Mouse (Mus musculus) bone marrow, adult 2 months (tissue): ENCODE measurements around the gene Ccdc36. TPM values are rescaled to one million over a fixed set of nuclear protein-coding genes. Genes with fewer than 3 reads are reported as not detected.

Experiments used
- H3K27ac ChIP-seq: fragments of 200-500 bp; 2 replicates; pipeline ENCODE4 v1.5.1; 2012; ENCODE audit warnings: low read depth, mild to moderate bottlenecking, control low read depth, inconsistent platforms, low read length; ENCODE audit not compliant: control insufficient read depth, poor library complexity, insufficient read depth
- H3K4me1 ChIP-seq: fragments of 200-500 bp; 2 replicates; pipeline ENCODE4 v1.6.1; 2011; ENCODE audit warnings: low read length; ENCODE audit not compliant: control insufficient read depth, insufficient read depth
- H3K4me3 ChIP-seq: fragments of 200-500 bp; replicated peaks from 2 replicates; pipeline ENCODE3; 2011; ENCODE audit warnings: mild to moderate bottlenecking, low read depth, low read length, control low read depth; ENCODE audit not compliant: control insufficient read depth
- CTCF ChIP-seq: fragments of 200-500 bp; IDR thresholded peaks from 2 replicates; pipeline ENCODE4 v1.5.1; 2011; ENCODE audit warnings: low read length, control low read depth; ENCODE audit not compliant: control insufficient read depth, insufficient read depth
- POLR2A ChIP-seq: fragments of 200-500 bp; IDR thresholded peaks from 2 replicates; pipeline ENCODE4 v1.6.1; 2011; ENCODE audit warnings: low read depth, mild to moderate bottlenecking, control low read depth, low read length, borderline replicate concordance; ENCODE audit not compliant: control insufficient read depth
- WGBS: fragments of 180-500 bp; shearing (Covaris S2); methylation state at CpG from one replicate; pipeline ENCODE4 v1.1.7; 2018; 5-methylcytosine and 5-hydroxymethylcytosine counted together
- polyA plus RNA-seq: library from polyadenylated mRNA; stranded (reverse); fragments of >200 nt; gene quantifications from 2 replicates; pipeline ENCODE4 v1.2.4, GENCODE M21; 2011; ENCODE audit warnings: low replicate concordance; ENCODE audit not compliant: missing spikeins, insufficient read depth, insufficient read length

Ccdc36 gene
- polyA plus RNA-seq, 1 experiment: 0.87 TPM

- no peaks in the 10 kb centered on the region; the same call in 1 of the 2 replicates for H3K4me1 ChIP-seq
- no peak overlapping the region for H3K4me3 ChIP-seq
- WGBS: 94% methylated on average over 4 of the region's 4 CpGs
- TF ChIP-seq POLR2A: no peak
- no peak for TF ChIP-seq CTCF
- no peak overlapping the region for H3K27ac ChIP-seq
Measured at GRCm38 (mm10) chr9:108379294-108379693, 49.0 kb downstream of the Ccdc36 start.

DNA sequence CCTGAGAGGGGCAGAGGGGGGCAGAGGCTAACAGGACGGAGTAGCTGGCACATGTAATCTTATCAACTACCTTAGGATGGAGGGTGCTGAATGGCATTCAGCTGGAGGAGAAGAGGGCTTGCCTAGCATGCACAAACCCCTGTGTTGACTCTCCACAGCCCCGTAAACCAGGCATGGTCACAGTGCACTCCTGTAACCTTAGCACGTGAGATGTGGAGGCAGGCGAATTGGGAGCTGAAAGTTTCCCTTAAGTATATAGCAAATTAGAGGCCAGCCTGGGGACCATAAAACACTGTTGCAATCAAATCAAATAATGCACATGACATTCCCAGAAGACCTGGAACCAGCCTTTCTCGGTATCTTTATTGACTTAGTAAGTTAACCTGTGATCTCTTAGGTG, 49.5 kb downstream of the Ccdc36 start:
- TF ChIP-seq CTCF (no peak), POLR2A (no peak)
- Histone ChIP-seq H3K4me3 (no peak overlapping the region), H3K4me1 (no peaks in the 10 kb centered on the region; the same call in 1 of the 2 replicates), H3K27ac (no peak overlapping the region)
- 89% methylated on average over 5 of the region's 5 CpGs for WGBS

- no peak overlapping the region for H3K27ac ChIP-seq
- H3K4me1 ChIP-seq: no peaks in the 10 kb centered on the region; the same call in 1 of the 2 replicates
- H3K4me3 ChIP-seq: no peak overlapping the region
- 88% methylated on average over 9 of the region's 9 CpGs for WGBS
- TF ChIP-seq CTCF: no peak
- TF ChIP-seq POLR2A: no peak
Measured at GRCm38 (mm10) chr9:108378234-108378633, 50.0 kb downstream of the Ccdc36 start.

Other genes with a start within 250 kb of the Ccdc36 start
- 1.1 and 1.9 TPM in 2 replicates for gene Bsn, start 238.1 kb downstream of the Ccdc36 start, polyA plus RNA-seq
- gene Dag1, start 164.5 kb downstream of the Ccdc36 start, polyA plus RNA-seq: 2.6 and 2.7 TPM in 2 replicates
- 2.3 TPM in 2 replicates for gene Nicn1, start 138.1 kb downstream of the Ccdc36 start, polyA plus RNA-seq
- gene Amt, start 131.6 kb downstream of the Ccdc36 start, polyA plus RNA-seq: 1.7 and 15.2 TPM in 2 replicates
- 138 and 223 TPM in 2 replicates for gene Rhoa, start 122.4 kb downstream of the Ccdc36 start, polyA plus RNA-seq
- gene Tcta, start 122.3 kb downstream of the Ccdc36 start, polyA plus RNA-seq: 5.6 and 13.2 TPM in 2 replicates
- gene Gpx1, start 89.6 kb downstream of the Ccdc36 start, polyA plus RNA-seq: 1,398 and 2,156 TPM in 2 replicates
- gene Usp4, start 80.6 kb downstream of the Ccdc36 start, polyA plus RNA-seq: 102 and 256 TPM in 2 replicates
- 3.9 TPM in 1 of 2 replicates, not detected in the other for gene 1700102P08Rik, start 35.7 kb downstream of the Ccdc36 start, polyA plus RNA-seq
- not detected in 2 replicates for gene BC048562, start 8.0 kb upstream of the Ccdc36 start, polyA plus RNA-seq
- 5.1 and 12.3 TPM in 2 replicates for gene Ccdc71, start 32.0 kb upstream of the Ccdc36 start, polyA plus RNA-seq
- 8.1 and 18.3 TPM in 2 replicates for gene Klhdc8b, start 33.1 kb upstream of the Ccdc36 start, polyA plus RNA-seq
- 3.8 and 9.0 TPM in 2 replicates for gene Lamb2, start 51.3 kb upstream of the Ccdc36 start, polyA plus RNA-seq
- gene Usp19, start 62.1 kb upstream of the Ccdc36 start, polyA plus RNA-seq: 42.0 and 94.4 TPM in 2 replicates
- gene Qars, start 79.2 kb upstream of the Ccdc36 start, polyA plus RNA-seq: 76.9 and 170 TPM in 2 replicates
- gene Qrich1, start 88.3 kb upstream of the Ccdc36 start, polyA plus RNA-seq: 29.4 and 50.5 TPM in 2 replicates
- gene Impdh2, start 131.8 kb upstream of the Ccdc36 start, polyA plus RNA-seq: 56.2 and 207 TPM in 2 replicates
- gene Ndufaf3, start 138.9 kb upstream of the Ccdc36 start, polyA plus RNA-seq: 14.7 and 23.0 TPM in 2 replicates
- 44.0 and 105 TPM in 2 replicates for gene Dalrd3, start 141.4 kb upstream of the Ccdc36 start, polyA plus RNA-seq
- gene Wdr6, start 150.3 kb upstream of the Ccdc36 start, polyA plus RNA-seq: 5.8 and 7.9 TPM in 2 replicates
- 1.4 TPM in 1 of 2 replicates, not detected in the other for gene P4htm, start 169.2 kb upstream of the Ccdc36 start, polyA plus RNA-seq
- gene Arih2, start 220.9 kb upstream of the Ccdc36 start, polyA plus RNA-seq: 28.5 and 29.4 TPM in 2 replicates
- 8.4 and 13.7 TPM in 2 replicates for gene Slc25a20, start 233.6 kb upstream of the Ccdc36 start, polyA plus RNA-seq